ENCODE assay signal across 9 mouse cellular contexts in genomic region chr17:35218516-35219193, GRCm38 (mm10). TPM values are rescaled to one million over a fixed set of nuclear protein-coding genes. Genes with fewer than 3 reads are reported as not detected.
DNase-seq lines count a peak whose midpoint lies in the region; ATAC-seq lines count a peak whose summit lies in the region.
"Had no signal": no experiment of that assay in that cellular context is flagged by ENCODE, and none has a peak within 500 bp of the region (broad histone marks: within the 10 kb centered on the region; RNA-seq: fewer than 3 reads in every experiment).

No protein-coding gene starts in this region.

- H3K9me3 ChIP-seq in kidney, embryonic 15.5 days (replicated peaks) = no peaks in the 10 kb centered on the region
- no peaks in the 10 kb centered on the region for H3K9me3 ChIP-seq in megakaryocyte, embryonic 14.5 days

- 79% methylated on average over 18 of the region's 18 CpGs for WGBS in kidney, embryonic 15.5 days

- peak; percentile 48 for DNase-seq in adrenal gland, postnatal 10 days
- no peak for DNase-seq in adrenal gland, adult 8-10 months
- DNase-seq in layer of hippocampus, postnatal 10 days (ENCODE audit: low spot score in 2 of 2) = no peak
- no peak for DNase-seq in urinary bladder, postnatal 14 days (ENCODE audit: low spot score)
- no peak for DNase-seq in left cerebral cortex, adult 18-20 months (ENCODE audit: low spot score in 2 of 2)

- H3K4me3 ChIP-seq in kidney, embryonic 15.5 days (replicated peaks) = no peak overlapping the region
- peak overlapping the region; percentile 81 for H3K4me3 ChIP-seq in megakaryocyte, embryonic 14.5 days (replicated peaks)

- H3K9ac ChIP-seq in kidney, embryonic 15.5 days = no peak overlapping the region

- ATAC-seq in granulocyte monocyte progenitor cell, adult 5-6 weeks (replicated peaks; ENCODE audit: poor library complexity, severe bottlenecking) = peak; percentile 36
- ATAC-seq in kidney, embryonic 15.5 days (replicated peaks; ENCODE audit: low FRiP score) = no peak

- H3K36me3 ChIP-seq in kidney, embryonic 15.5 days = peaks cover 41% of the 10 kb centered on the region
- H3K36me3 ChIP-seq in megakaryocyte, embryonic 14.5 days (replicated peaks; ENCODE audit: low read length) = peaks cover 34% of the 10 kb centered on the region

- peak overlapping the region; percentile 17; the same call in 1 of the 2 replicates for H3K4me2 ChIP-seq in kidney, embryonic 15.5 days

- H3K4me1 ChIP-seq in kidney, embryonic 15.5 days = peaks cover 24% of the 10 kb centered on the region; the same call in 1 of the 2 replicates
- peaks cover 93% of the 10 kb centered on the region for H3K4me1 ChIP-seq in megakaryocyte, embryonic 14.5 days

- peak overlapping the region; percentile 71 for H3K27ac ChIP-seq in kidney, embryonic 15.5 days

- no peaks in the 10 kb centered on the region for H3K27me3 ChIP-seq in kidney, embryonic 15.5 days
- H3K27me3 ChIP-seq in megakaryocyte, embryonic 14.5 days (replicated peaks) = no peaks in the 10 kb centered on the region

RNA-seq across cellular contexts. Expression of gene Gm16181, which starts 2.0 kb away (rescaled TPM):
- total RNA-seq in adrenal gland, postnatal 10 days (2021) = 1 to 10 TPM in 1 of 2 experiments, not detected in 1; 1.3 TPM
- total RNA-seq in adrenal gland, adult 8-10 months (2022) = not detected
- total RNA-seq in granulocyte monocyte progenitor cell, adult 5-6 weeks (2014; fragmentation: Nextera tagmentation) = not detected in 2 replicates
- 0.82 TPM in 1 of 2 replicates, not detected in the other for total RNA-seq in granulocyte monocyte progenitor cell, adult 5-6 weeks (2017)
- polyA plus RNA-seq in kidney, embryonic 15.5 days (2015; fragmentation: Nextera tagmentation; extraction: Ambion mirVana) = 0.65 and 0.69 TPM in 2 replicates
- polyA plus RNA-seq in megakaryocyte, embryonic 14.5 days (2012; ENCODE audit: insufficient read depth, low replicate concordance) = not detected in 2 replicates
- total RNA-seq in layer of hippocampus, postnatal 10 days (2021) = not detected
- total RNA-seq in left cerebral cortex, adult 18-20 months (2021) = not detected
- polyA plus RNA-seq: C2C12 had no signal

RNA-seq across cellular contexts. Expression of gene Lta, which starts 13.5 kb away (rescaled TPM):
- total RNA-seq in adrenal gland, postnatal 10 days (2021) = under 1 TPM; 0.81 to 0.97 TPM
- 1 to 10 TPM in 1 of 4 experiments, under 1 TPM in 3; 0.28 to 1.1 (median 0.63) TPM for total RNA-seq in adrenal gland, adult 8-10 months (2022)
- total RNA-seq in granulocyte monocyte progenitor cell, adult 5-6 weeks (2014; fragmentation: Nextera tagmentation) = not detected in 2 replicates
- total RNA-seq in granulocyte monocyte progenitor cell, adult 5-6 weeks (2017) = not detected in 2 replicates
- 0.10 TPM in 1 of 2 replicates, not detected in the other for polyA plus RNA-seq in kidney, embryonic 15.5 days (2015; fragmentation: Nextera tagmentation; extraction: Ambion mirVana)
- polyA plus RNA-seq in megakaryocyte, embryonic 14.5 days (2012; ENCODE audit: insufficient read depth, low replicate concordance) = 0.85 TPM in 1 of 2 replicates, not detected in the other
- under 1 TPM; 0.43 to 0.71 TPM for total RNA-seq in layer of hippocampus, postnatal 10 days (2021)
- under 1 TPM; 0.23 to 0.60 TPM for total RNA-seq in left cerebral cortex, adult 18-20 months (2021)

RNA-seq across cellular contexts. Expression of gene Atp6v1g2, which starts 14.8 kb away (rescaled TPM):
- 1 to 10 TPM; 5.6 to 9.4 TPM for total RNA-seq in adrenal gland, postnatal 10 days (2021)
- 10 to 100 TPM in 1 of 4 experiments, 1 to 10 TPM in 3; 5.5 to 12.1 (median 7.4) TPM for total RNA-seq in adrenal gland, adult 8-10 months (2022)
- total RNA-seq in granulocyte monocyte progenitor cell, adult 5-6 weeks (2014; fragmentation: Nextera tagmentation) = 10.0 and 11.7 TPM in 2 replicates
- 2.0 and 3.9 TPM in 2 replicates for total RNA-seq in granulocyte monocyte progenitor cell, adult 5-6 weeks (2017)
- 6.2 and 6.4 TPM in 2 replicates for polyA plus RNA-seq in kidney, embryonic 15.5 days (2015; fragmentation: Nextera tagmentation; extraction: Ambion mirVana)
- 0.86 TPM in 1 of 2 replicates, not detected in the other for polyA plus RNA-seq in megakaryocyte, embryonic 14.5 days (2012; ENCODE audit: insufficient read depth, low replicate concordance)
- total RNA-seq in layer of hippocampus, postnatal 10 days (2021) = 100 to 1,000 TPM; 310 to 356 TPM
- total RNA-seq in left cerebral cortex, adult 18-20 months (2021) = 100 to 1,000 TPM; 587 to 598 TPM

RNA-seq across cellular contexts. Expression of gene Tnf, which starts 16.8 kb away (rescaled TPM):
- total RNA-seq in adrenal gland, postnatal 10 days (2021) = 1 to 10 TPM; 1.3 to 1.4 TPM
- total RNA-seq in adrenal gland, adult 8-10 months (2022) = 1 to 10 TPM in 2 of 4 experiments, under 1 TPM in 2; 0.56 to 2.2 (median 0.89) TPM
- 5.9 and 12.2 TPM in 2 replicates for total RNA-seq in granulocyte monocyte progenitor cell, adult 5-6 weeks (2014; fragmentation: Nextera tagmentation)
- 13.1 and 15.2 TPM in 2 replicates for total RNA-seq in granulocyte monocyte progenitor cell, adult 5-6 weeks (2017)
- polyA plus RNA-seq in kidney, embryonic 15.5 days (2015; fragmentation: Nextera tagmentation; extraction: Ambion mirVana) = 0.12 TPM in 1 of 2 replicates, not detected in the other
- 2.9 and 3.5 TPM in 2 replicates for polyA plus RNA-seq in megakaryocyte, embryonic 14.5 days (2012; ENCODE audit: insufficient read depth, low replicate concordance)
- total RNA-seq in layer of hippocampus, postnatal 10 days (2021) = not detected
- not detected for total RNA-seq in left cerebral cortex, adult 18-20 months (2021)
- polyA plus RNA-seq: C2C12 had no signal

RNA-seq across cellular contexts. Expression of gene Nfkbil1, which starts 16.9 kb away (rescaled TPM):
- 10 to 100 TPM; 17.3 to 17.5 TPM for total RNA-seq in adrenal gland, postnatal 10 days (2021)
- total RNA-seq in adrenal gland, adult 8-10 months (2022) = 10 to 100 TPM; 17.4 to 20.2 (median 19.8) TPM
- total RNA-seq in granulocyte monocyte progenitor cell, adult 5-6 weeks (2014; fragmentation: Nextera tagmentation) = 4.5 and 5.2 TPM in 2 replicates
- total RNA-seq in granulocyte monocyte progenitor cell, adult 5-6 weeks (2017) = 5.3 and 5.9 TPM in 2 replicates
- polyA plus RNA-seq in kidney, embryonic 15.5 days (2015; fragmentation: Nextera tagmentation; extraction: Ambion mirVana) = 11.3 and 12.4 TPM in 2 replicates
- 31.8 and 57.1 TPM in 2 replicates for polyA plus RNA-seq in megakaryocyte, embryonic 14.5 days (2012; ENCODE audit: insufficient read depth, low replicate concordance)
- total RNA-seq in layer of hippocampus, postnatal 10 days (2021) = 10 to 100 TPM; 14.2 to 15.5 TPM
- 10 to 100 TPM; 11.6 to 14.9 TPM for total RNA-seq in left cerebral cortex, adult 18-20 months (2021)

Comparison
In these comparisons a context has a peak if more than half of its experiments do, and no peak if none do; other contexts are left out.
1. RNA of gene Atp6v1g2, which starts 14.8 kb away (total RNA-seq): 587 to 598 TPM in left cerebral cortex, adult 18-20 months and 310 to 356 TPM in layer of hippocampus, postnatal 10 days; 2.0 to 11.7 TPM in granulocyte monocyte progenitor cell, adult 5-6 weeks, 5.6 to 9.4 TPM in adrenal gland, postnatal 10 days and 5.5 to 12.1 TPM in adrenal gland, adult 8-10 months; every median in the first group is over 10 times any median in the second.